Mouse (Mus musculus) kidney, adult 2 months (tissue): ENCODE data around the gene Nfia. TPM values are rescaled to one million over a fixed set of nuclear protein-coding genes. Genes with fewer than 3 reads are reported as not detected.

Experiments
- DNase-seq: peaks from one replicate; pipeline ENCODE4 v3.0.0; 2021
- H3K27ac ChIP-seq: fragments of 200-500 bp; 2 replicates; pipeline ENCODE4 v1.5.1; 2012; ENCODE audit warnings: low read depth, low read length, control low read depth, inconsistent platforms; ENCODE audit not compliant: insufficient read depth
- H3K27me3 ChIP-seq: fragments of 200-500 bp; replicated peaks from 2 replicates; pipeline ENCODE4 v1.6.1; 2012; ENCODE audit warnings: mild to moderate bottlenecking, moderate library complexity, low read length, inconsistent platforms; ENCODE audit not compliant: control insufficient read depth, insufficient read depth
- H3K36me3 ChIP-seq: fragments of 200-500 bp; 2 replicates; pipeline ENCODE4 v1.6.1; 2012; ENCODE audit warnings: mild to moderate bottlenecking, moderate library complexity, low read length, inconsistent platforms; ENCODE audit not compliant: control insufficient read depth, insufficient read depth
- H3K4me1 ChIP-seq: fragments of 200-500 bp; 2 replicates; pipeline ENCODE4 v1.6.1; 2011; ENCODE audit warnings: low read length; ENCODE audit not compliant: control insufficient read depth, insufficient read depth
- H3K4me3 ChIP-seq: fragments of 200-500 bp; 2 replicates; pipeline ENCODE4 v1.5.1; 2011; ENCODE audit warnings: mild to moderate bottlenecking, low read depth, low read length, control low read depth; ENCODE audit not compliant: insufficient read depth
- CTCF ChIP-seq: fragments of 200-500 bp; conservative IDR thresholded peaks from 2 replicates; pipeline ENCODE4 v1.5.1; 2011; ENCODE audit warnings: low read depth, mild to moderate bottlenecking, control low read depth, low read length, moderate library complexity, mixed read lengths; ENCODE audit not compliant: insufficient read depth, insufficient read length
- POLR2A ChIP-seq: fragments of 200-500 bp; IDR thresholded peaks from one replicate; pipeline ENCODE4 v1.6.1; 2011; ENCODE audit warnings: low read depth, low read length, control low read depth
- WGBS: fragments of 180-500 bp; shearing (Covaris S2); methylation state at CpG from one replicate; pipeline ENCODE4 v1.1.7; 2018; 5-methylcytosine and 5-hydroxymethylcytosine counted together
- polyA plus RNA-seq: library from polyadenylated mRNA; depleted of rRNA; stranded (reverse); fragments of >200 nt; gene quantifications from 2 replicates; pipeline ENCODE4 v1.2.3, GENCODE M21; 2012; rRNA removed

Nfia gene
- polyA plus RNA-seq, 1 experiment, result 46.5 TPM

- no peak for TF ChIP-seq POLR2A
- no peak for TF ChIP-seq CTCF
- no peak overlapping the region for H3K27ac ChIP-seq
- 64% methylated on average over 2 of the region's 2 CpGs for WGBS
- H3K36me3 ChIP-seq, result no peaks in the 10 kb centered on the region
- no peak overlapping the region for H3K4me3 ChIP-seq
- no peaks in the 10 kb centered on the region for H3K27me3 ChIP-seq
- DNase-seq, result no peak
- no peaks in the 10 kb centered on the region for H3K4me1 ChIP-seq
These were observed 358.3 kb downstream of the Nfia start for GRCm38 (mm10) chr4:98130798-98131197.

GRCm38 (mm10) chr4:98134027-98134426, 361.5 kb downstream of the Nfia start:
- Histone ChIP-seq H3K27ac (no peak overlapping the region), H3K4me3 (no peak overlapping the region), H3K4me1 (no peaks in the 10 kb centered on the region), H3K27me3 (no peaks in the 10 kb centered on the region), H3K36me3 (no peaks in the 10 kb centered on the region)
- TF ChIP-seq CTCF, result no peak
- no peak for TF ChIP-seq POLR2A
- no peak for DNase-seq
- 97% methylated on average over 4 of the region's 4 CpGs for WGBS

GRCm38 (mm10) chr4:98136072-98136471, 363.5 kb downstream of the Nfia start:
- TF ChIP-seq POLR2A (no peak), CTCF (no peak)
- no peak for DNase-seq
- Histone ChIP-seq H3K4me3 (no peak overlapping the region), H3K36me3 (no peaks in the 10 kb centered on the region), H3K27me3 (no peaks in the 10 kb centered on the region), H3K4me1 (no peaks in the 10 kb centered on the region), H3K27ac (no peak overlapping the region)
- WGBS, result 76% methylated on average over 2 of the region's 2 CpGs

- Histone ChIP-seq H3K27ac (no peak overlapping the region), H3K4me3 (no peak overlapping the region), H3K36me3 (no peaks in the 10 kb centered on the region), H3K27me3 (no peaks in the 10 kb centered on the region), H3K4me1 (no peaks in the 10 kb centered on the region)
- WGBS, result 25% methylated on average over 1 of the region's 1 CpGs
- DNase-seq, result peak; percentile 13
- TF ChIP-seq CTCF, result no peak
- TF ChIP-seq POLR2A, result no peak
These were observed 370.4 kb downstream of the Nfia start for GRCm38 (mm10) chr4:98142879-98143436.

- no peak for DNase-seq
- H3K4me3 ChIP-seq, result no peak overlapping the region
- 88% methylated on average over 5 of the region's 5 CpGs for WGBS
These were observed 378.0 kb downstream of the Nfia start for GRCm38 (mm10) chr4:98150576-98150975.

GRCm38 (mm10) chr4:98157921-98158320, 385.4 kb downstream of the Nfia start:
- Histone ChIP-seq H3K4me1 (no peaks in the 10 kb centered on the region; the same call in 1 of the 2 replicates), H3K36me3 (no peaks in the 10 kb centered on the region), H3K4me3 (no peak overlapping the region), H3K27me3 (no peaks in the 10 kb centered on the region), H3K27ac (no peak overlapping the region)
- 90% methylated on average over 3 of the region's 3 CpGs for WGBS
- TF ChIP-seq POLR2A (no peak), CTCF (no peak)
- no peak for DNase-seq

More at GRCm38 (mm10) chr4:98150576-98150975, 378.0 kb downstream of the Nfia start:
- no peaks in the 10 kb centered on the region for H3K4me1 ChIP-seq
- H3K36me3 ChIP-seq, result no peaks in the 10 kb centered on the region
- no peaks in the 10 kb centered on the region for H3K27me3 ChIP-seq
- H3K27ac ChIP-seq, result no peak overlapping the region
- no peak for TF ChIP-seq POLR2A
- no peak for TF ChIP-seq CTCF

- no peaks in the 10 kb centered on the region for H3K27me3 ChIP-seq
- no peak for DNase-seq
- no peaks in the 10 kb centered on the region for H3K4me1 ChIP-seq
- whole genome bisulfite sequencing, result 81% methylated on average over 3 of the region's 3 CpGs
- no peaks in the 10 kb centered on the region for H3K36me3 ChIP-seq
- no peak overlapping the region for H3K27ac ChIP-seq
- TF ChIP-seq POLR2A, result no peak
- TF ChIP-seq CTCF, result no peak
- no peak overlapping the region for H3K4me3 ChIP-seq
These were observed 393.8 kb downstream of the Nfia start for GRCm38 (mm10) chr4:98166379-98166778.

Other genes starting within 250 kb of the Nfia start
- 0.10 and 0.45 TPM in 2 replicates for gene E130114P18Rik, start 5.3 kb downstream of the Nfia start, polyA plus RNA-seq